Mouse (Mus musculus): ENCODE measurements at regions not wholly inside any gene's neighbourhood (a gene's known extent, or its start where the extent isn't known, plus 50 kb on each side); places are given as distances from the start of the nearest gene placed in this dataset.

DNA sequence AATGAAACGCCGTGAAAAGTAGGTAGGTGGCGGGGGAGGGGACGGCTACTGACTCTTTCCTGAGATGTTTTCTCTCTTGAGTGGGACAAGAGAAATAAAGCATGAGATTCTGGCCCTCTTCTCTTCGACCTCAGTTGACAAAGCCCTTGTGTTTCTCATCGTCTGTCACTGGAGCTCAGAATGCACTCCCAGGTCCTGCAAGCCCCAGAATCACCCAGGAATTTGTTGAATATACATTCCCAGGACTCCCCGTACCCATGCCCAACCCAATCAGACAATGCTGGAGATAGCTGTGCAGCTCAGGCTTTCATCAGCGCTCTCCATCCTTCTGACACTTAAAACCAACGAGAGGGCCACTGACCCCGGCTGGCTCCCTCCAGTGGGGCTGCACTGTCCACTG, 422.9 kb downstream of the Wdr11 start:
- TF ChIP-seq CTCF (IDR thresholded peaks at IDR 0.05) (no peak), EP300 (IDR thresholded peaks at IDR 0.05; ENCODE audit: insufficient read depth, low read depth, low read length) (no peak), POLR2A (IDR thresholded peaks at IDR 0.05; ENCODE audit: insufficient read depth, low read depth, low read length) (no peak)
- Histone ChIP-seq H3K27ac (no peak overlapping the region), H3K4me3 (no peak overlapping the region), H3K4me1 (ENCODE audit: control insufficient read depth, insufficient read depth, low read length) (no peaks in the 10 kb centered on the region; the same call in 1 of the 2 replicates), H3K79me2 (replicated peaks; ENCODE audit: control insufficient read depth, insufficient read depth, low read length) (no peaks in the 10 kb centered on the region), H3K9ac (ENCODE audit: low read depth, low read length) (no peak overlapping the region), H3K36me3 (ENCODE audit: control insufficient read depth, insufficient read depth, low read length) (no peaks in the 10 kb centered on the region), H3K27me3 (ENCODE audit: control insufficient read depth, insufficient read depth, low read length) (no peaks in the 10 kb centered on the region)
- intact Hi-C loops (cut with DNase I) = no loop called here
- no peak for DNase-seq
- 70% methylated on average over 10 of the region's 10 CpGs for WGBS

GRCm38 (mm10) chr7:130015375-130016014, 423.8 kb downstream of the Wdr11 start:
- intact Hi-C loops (cut with DNase I) = no loop called here
- Histone ChIP-seq H3K36me3 (ENCODE audit: control insufficient read depth, insufficient read depth, low read length) (no peaks in the 10 kb centered on the region), H3K4me1 (ENCODE audit: control insufficient read depth, insufficient read depth, low read length) (no peaks in the 10 kb centered on the region; the same call in 1 of the 2 replicates), H3K9ac (ENCODE audit: low read depth, low read length) (no peak overlapping the region), H3K27ac (no peak overlapping the region), H3K4me3 (no peak overlapping the region), H3K27me3 (ENCODE audit: control insufficient read depth, insufficient read depth, low read length) (no peaks in the 10 kb centered on the region), H3K79me2 (replicated peaks; ENCODE audit: control insufficient read depth, insufficient read depth, low read length) (no peaks in the 10 kb centered on the region)
- 32% methylated on average over 5 of the region's 5 CpGs for WGBS
- no peak for TF ChIP-seq CTCF (IDR thresholded peaks at IDR 0.05)
- TF ChIP-seq POLR2A (IDR thresholded peaks at IDR 0.05; ENCODE audit: insufficient read depth, low read depth, low read length) = no peak
- no peak for TF ChIP-seq EP300 (IDR thresholded peaks at IDR 0.05; ENCODE audit: insufficient read depth, low read depth, low read length)
- DNase-seq = no peak

DNA sequence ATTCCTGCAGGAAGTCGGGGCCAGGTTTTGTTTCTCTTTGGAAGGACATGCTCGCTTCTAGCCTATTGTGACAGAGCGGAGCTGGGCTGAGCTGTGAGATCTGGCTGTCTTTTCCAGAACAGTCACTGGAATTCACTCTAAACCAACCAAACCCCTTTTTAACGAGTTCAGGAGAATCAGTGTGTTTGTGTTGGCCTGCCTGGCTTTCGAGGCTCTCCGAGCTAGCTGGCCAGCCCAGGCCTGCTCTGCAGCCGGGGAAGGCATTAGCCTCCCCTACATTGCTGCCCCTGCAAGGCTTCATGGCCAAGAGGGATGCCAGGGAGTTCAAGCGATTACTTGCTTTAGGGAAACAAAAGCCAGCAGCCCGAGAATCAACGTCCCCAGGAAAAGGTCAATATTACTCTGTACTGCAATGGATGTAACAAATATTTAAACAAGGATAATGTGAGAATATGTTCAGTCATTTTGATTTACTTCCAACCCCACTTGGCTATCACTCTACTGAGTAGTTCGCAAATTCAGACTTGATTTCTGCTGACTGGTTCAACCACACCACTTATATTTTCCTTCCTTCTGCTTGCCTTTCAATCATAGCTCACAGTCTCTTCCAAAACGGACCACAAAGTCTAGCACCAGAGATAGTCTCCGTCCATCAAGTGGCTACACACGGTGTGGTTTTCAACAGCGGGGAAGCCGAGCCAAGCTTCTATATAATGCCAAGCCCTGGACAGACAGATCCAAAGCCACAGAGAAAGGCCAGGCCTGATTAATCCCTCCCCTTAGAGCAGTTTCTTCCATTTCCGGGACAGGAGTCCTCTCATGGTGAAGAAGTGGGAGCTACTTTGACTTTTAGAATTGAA, 424.6 kb downstream of the Wdr11 start:
- H3K27me3 ChIP-seq (ENCODE audit: control insufficient read depth, insufficient read depth, low read length) = no peaks in the 10 kb centered on the region

GRCm38 (mm10) chr7:130018891-130019290, 427.2 kb downstream of the Wdr11 start:
- no peak overlapping the region for H3K4me3 ChIP-seq
- H3K79me2 ChIP-seq (replicated peaks; ENCODE audit: control insufficient read depth, insufficient read depth, low read length) = no peaks in the 10 kb centered on the region
- no peaks in the 10 kb centered on the region; the same call in 1 of the 2 replicates for H3K4me1 ChIP-seq (ENCODE audit: control insufficient read depth, insufficient read depth, low read length)
- TF ChIP-seq POLR2A (IDR thresholded peaks at IDR 0.05; ENCODE audit: insufficient read depth, low read depth, low read length) (no peak), CTCF (IDR thresholded peaks at IDR 0.05) (no peak), EP300 (IDR thresholded peaks at IDR 0.05; ENCODE audit: insufficient read depth, low read depth, low read length) (no peak)
- H3K27ac ChIP-seq = no peak overlapping the region
- H3K9ac ChIP-seq (ENCODE audit: low read depth, low read length) = no peak overlapping the region
- intact Hi-C loops (cut with DNase I) = no loop called here
- H3K27me3 ChIP-seq (ENCODE audit: control insufficient read depth, insufficient read depth, low read length) = no peaks in the 10 kb centered on the region
- H3K36me3 ChIP-seq (ENCODE audit: control insufficient read depth, insufficient read depth, low read length) = no peaks in the 10 kb centered on the region
- WGBS = 77% methylated on average over 4 of the region's 4 CpGs
- no peak for DNase-seq

More for the DNA sequence above, 424.6 kb downstream of the Wdr11 start:
- peak; percentile 14 to 23 for DNase-seq
- WGBS = 47% methylated on average over 17 of the region's 17 CpGs
- Histone ChIP-seq H3K4me3 (no peak overlapping the region), H3K4me1 (ENCODE audit: control insufficient read depth, insufficient read depth, low read length) (no peaks in the 10 kb centered on the region; the same call in 1 of the 2 replicates), H3K36me3 (ENCODE audit: control insufficient read depth, insufficient read depth, low read length) (no peaks in the 10 kb centered on the region), H3K79me2 (replicated peaks; ENCODE audit: control insufficient read depth, insufficient read depth, low read length) (no peaks in the 10 kb centered on the region), H3K9ac (ENCODE audit: low read depth, low read length) (no peak overlapping the region), H3K27ac (no peak overlapping the region)
- intact Hi-C loops (cut with DNase I) = no loop called here
- TF ChIP-seq POLR2A (IDR thresholded peaks at IDR 0.05; ENCODE audit: insufficient read depth, low read depth, low read length) (no peak), EP300 (IDR thresholded peaks at IDR 0.05; ENCODE audit: insufficient read depth, low read depth, low read length) (no peak), CTCF (IDR thresholded peaks at IDR 0.05) (no peak)

- intact Hi-C loops (cut with DNase I) = no loop called here
- H3K79me2 ChIP-seq (replicated peaks; ENCODE audit: control insufficient read depth, insufficient read depth, low read length) = no peaks in the 10 kb centered on the region
- H3K36me3 ChIP-seq (ENCODE audit: control insufficient read depth, insufficient read depth, low read length) = no peaks in the 10 kb centered on the region
- TF ChIP-seq CTCF (IDR thresholded peaks at IDR 0.05) (no peak), EP300 (IDR thresholded peaks at IDR 0.05; ENCODE audit: insufficient read depth, low read depth, low read length) (no peak), POLR2A (IDR thresholded peaks at IDR 0.05; ENCODE audit: insufficient read depth, low read depth, low read length) (no peak)
- no peak overlapping the region for H3K4me3 ChIP-seq
- no peak overlapping the region for H3K9ac ChIP-seq (ENCODE audit: low read depth, low read length)
- H3K4me1 ChIP-seq (ENCODE audit: control insufficient read depth, insufficient read depth, low read length) = no peaks in the 10 kb centered on the region
- H3K27me3 ChIP-seq (ENCODE audit: control insufficient read depth, insufficient read depth, low read length) = no peaks in the 10 kb centered on the region
- DNase-seq = no peak
- H3K27ac ChIP-seq = no peak overlapping the region
These were observed 437.3 kb downstream of the Wdr11 start for GRCm38 (mm10) chr7:130028945-130029344.

- Histone ChIP-seq H3K4me3 (no peak overlapping the region), H3K4me1 (ENCODE audit: control insufficient read depth, insufficient read depth, low read length) (no peaks in the 10 kb centered on the region), H3K27ac (no peak overlapping the region), H3K36me3 (ENCODE audit: control insufficient read depth, insufficient read depth, low read length) (no peaks in the 10 kb centered on the region), H3K9ac (ENCODE audit: low read depth, low read length) (no peak overlapping the region), H3K79me2 (replicated peaks; ENCODE audit: control insufficient read depth, insufficient read depth, low read length) (no peaks in the 10 kb centered on the region), H3K27me3 (ENCODE audit: control insufficient read depth, insufficient read depth, low read length) (no peaks in the 10 kb centered on the region)
- intact Hi-C loops (cut with DNase I) = no loop called here
- no peak for DNase-seq
- TF ChIP-seq EP300 (IDR thresholded peaks at IDR 0.05; ENCODE audit: insufficient read depth, low read depth, low read length) (no peak), CTCF (IDR thresholded peaks at IDR 0.05) (no peak)
- WGBS = 63% methylated on average over 4 of the region's 4 CpGs
These were observed 439.0 kb downstream of the Wdr11 start for GRCm38 (mm10) chr7:130030711-130031110.

All from heart, adult 2 months (tissue).